Mouse (Mus musculus) skeletal muscle tissue, postnatal 0 days (tissue): ENCODE measurements around the gene Zmynd8. TPM values are rescaled to one million over a fixed set of nuclear protein-coding genes. Genes with fewer than 3 reads are reported as not detected.

Source experiments
- microRNA-seq, 2 experiments: library from miRNA; unstranded; fragments of <30 nt; microRNA quantifications; one replicate each; pipeline ENCODE4; 2016
- polyA plus RNA-seq: library from polyadenylated mRNA; unstranded; fragments of >200 nt; fragmentation: Nextera tagmentation; extraction: Ambion mirVana; gene quantifications from 2 replicates; pipeline ENCODE4 v1.2.1, GENCODE M21; 2015

The Zmynd8 gene
- polyA plus RNA-seq, result 16.9 and 18.7 TPM in 2 replicates

DNA sequence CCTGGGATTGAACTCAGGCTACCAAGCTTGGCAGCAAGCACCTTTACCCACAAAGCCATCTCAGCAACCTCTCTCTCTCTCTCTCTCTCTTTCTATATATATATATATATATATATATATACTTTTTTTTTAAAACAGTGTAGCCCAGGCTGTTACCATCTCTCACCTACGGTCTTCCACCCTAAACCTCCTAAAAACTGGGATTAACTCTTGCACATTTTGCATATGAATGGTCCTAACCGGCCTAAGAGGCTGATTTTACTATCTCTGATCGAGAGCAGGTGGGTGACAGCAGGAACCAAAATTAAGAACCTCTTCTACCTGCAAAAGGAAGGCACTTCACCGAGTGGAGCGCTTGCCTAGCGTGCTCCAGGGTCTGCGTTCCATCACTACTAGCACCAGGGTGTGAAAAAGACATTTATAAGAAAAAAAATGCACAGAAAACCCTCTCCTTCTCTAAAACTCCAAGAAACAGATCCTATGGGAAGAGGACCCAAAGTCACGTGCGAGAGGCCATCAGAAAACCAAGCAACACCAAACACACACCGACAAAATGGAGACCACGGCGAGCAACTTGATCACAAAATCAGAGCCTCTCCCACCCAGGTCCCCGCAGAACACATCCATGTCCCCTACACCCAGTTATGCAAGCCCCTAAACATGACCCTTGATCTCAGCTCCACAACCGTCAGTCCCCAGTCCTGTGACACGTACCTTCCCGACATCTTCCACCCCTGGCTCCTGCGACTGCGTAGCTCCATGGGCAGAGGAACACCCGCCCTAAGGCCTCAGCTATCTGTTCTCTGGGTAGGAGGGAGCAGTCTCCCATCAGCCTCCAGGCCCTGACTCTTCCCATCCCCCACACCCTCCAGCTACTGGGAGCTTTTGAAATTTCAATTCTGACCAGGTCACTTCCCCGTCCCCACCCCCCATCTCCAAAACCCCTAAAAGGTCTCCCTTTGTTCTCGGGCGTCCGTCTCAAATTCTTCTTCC lies at the start of gene Zmynd8:
Zmynd8 (minus strand) TSS at position 815 of the 993 bp plus-strand sequence.

Small RNAs within 50 kb of the gene (microRNA-seq; reads per million reads assigned to microRNA genes)
- 0 reads per million in 2 experiments for gene Gm22692

Other genes with a start within 250 kb of the Zmynd8 start
- 4.7 and 5.1 TPM in 2 replicates for gene Ncoa3, start 93.6 kb upstream of the Zmynd8 start, polyA plus RNA-seq